Mouse (Mus musculus) intestine, embryonic 16.5 days (tissue): ENCODE data around the gene Bsnd. TPM values are rescaled to one million over a fixed set of nuclear protein-coding genes. Genes with fewer than 3 reads are reported as not detected.

Experiments used
- ATAC-seq: fragments of 200-750 bp; cut with Nextera tagmentation; 2 replicates; pipeline ENCODE4 v1.8.0; 2017; ENCODE audit warnings: moderate TSS enrichment, moderate library complexity
- H3K27ac ChIP-seq: fragments of 300-500 bp; sonication (generic); 2 replicates; pipeline ENCODE4 v1.5.1; 2014; ENCODE audit warnings: mild to moderate bottlenecking, low read length
- H3K27me3 ChIP-seq: fragments of 300-500 bp; sonication (generic); replicated peaks from 2 replicates; pipeline ENCODE4 v1.6.1; 2014; ENCODE audit warnings: low read length, control low read depth, mixed read lengths; ENCODE audit not compliant: control insufficient read depth, insufficient read depth
- H3K36me3 ChIP-seq: fragments of 300-500 bp; sonication (generic); 2 replicates; pipeline ENCODE4 v1.6.1; 2014; ENCODE audit warnings: low read length, control low read depth; ENCODE audit not compliant: control insufficient read depth, insufficient read depth
- H3K4me1 ChIP-seq: fragments of 300-500 bp; sonication (generic); 2 replicates; pipeline ENCODE4 v1.6.1; 2014; ENCODE audit warnings: low read length, control low read depth, mixed read lengths; ENCODE audit not compliant: control insufficient read depth, insufficient read depth
- H3K4me2 ChIP-seq: fragments of 300-500 bp; sonication (generic); 2 replicates; pipeline ENCODE4 v1.6.1; 2014; ENCODE audit warnings: low read depth, low read length, control low read depth
- H3K4me3 ChIP-seq: fragments of 300-500 bp; sonication (generic); 2 replicates; pipeline ENCODE4 v1.5.1; 2014; ENCODE audit warnings: mild to moderate bottlenecking, low read length
- H3K9ac ChIP-seq: fragments of 300-500 bp; sonication (generic); 2 replicates; pipeline ENCODE4 v1.6.1; 2014; ENCODE audit warnings: low read depth, low read length
- H3K9me3 ChIP-seq: fragments of 300-500 bp; sonication (generic); 2 replicates; pipeline ENCODE4 v1.6.1; 2016; ENCODE audit warnings: low read length, control low read depth; ENCODE audit not compliant: control insufficient read depth
- WGBS: fragments of 180-500 bp; shearing (Covaris S2); extraction: QIAGEN DNeasy Blood & Tissue Kit; methylation state at CpG from one replicate; pipeline ENCODE4 v1.1.7; 2014; 5-methylcytosine and 5-hydroxymethylcytosine counted together
- polyA plus RNA-seq: library from polyadenylated mRNA; unstranded; fragments of >200 nt; fragmentation: Nextera tagmentation; extraction: Ambion mirVana; gene quantifications from 2 replicates; pipeline ENCODE4 v1.2.1, GENCODE M21; 2015

Bsnd gene
- polyA plus RNA-seq, 1 experiment from 2014 or later = not detected

DNA sequence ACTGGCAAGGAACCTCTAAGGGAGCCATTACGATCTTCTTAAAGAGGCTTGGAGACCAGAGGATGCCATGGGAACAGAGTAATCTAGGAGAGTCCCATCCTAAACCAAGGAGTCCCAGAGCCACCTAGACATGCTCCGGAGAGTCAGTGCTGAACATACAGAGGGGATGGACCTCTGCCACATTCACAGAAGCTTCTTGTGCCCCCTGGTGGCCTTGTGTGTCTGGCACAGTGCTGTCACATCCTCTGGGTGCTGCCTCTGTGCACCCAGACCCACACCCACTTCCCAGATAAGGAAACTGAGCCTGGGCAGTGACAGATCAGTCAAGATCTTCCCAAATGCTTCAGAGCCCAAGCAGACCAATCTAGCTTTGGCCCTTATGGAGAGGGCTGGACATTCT lies 1.6 kb upstream of the Bsnd start:
- Histone ChIP-seq H3K4me3 (no peak overlapping the region), H3K36me3 (no peaks in the 10 kb centered on the region), H3K27ac (no peak overlapping the region), H3K4me2 (no peak overlapping the region), H3K4me1 (no peaks in the 10 kb centered on the region), H3K9ac (no peak overlapping the region), H3K9me3 (no peaks in the 10 kb centered on the region), H3K27me3 (no peaks in the 10 kb centered on the region)
- no peak for ATAC-seq
- WGBS = 78% methylated on average over 2 of the region's 2 CpGs

GRCm38 (mm10) chr4:106490620-106491019 lies 1.5 kb downstream of the Bsnd start:
- H3K27ac ChIP-seq = no peak overlapping the region

DNA sequence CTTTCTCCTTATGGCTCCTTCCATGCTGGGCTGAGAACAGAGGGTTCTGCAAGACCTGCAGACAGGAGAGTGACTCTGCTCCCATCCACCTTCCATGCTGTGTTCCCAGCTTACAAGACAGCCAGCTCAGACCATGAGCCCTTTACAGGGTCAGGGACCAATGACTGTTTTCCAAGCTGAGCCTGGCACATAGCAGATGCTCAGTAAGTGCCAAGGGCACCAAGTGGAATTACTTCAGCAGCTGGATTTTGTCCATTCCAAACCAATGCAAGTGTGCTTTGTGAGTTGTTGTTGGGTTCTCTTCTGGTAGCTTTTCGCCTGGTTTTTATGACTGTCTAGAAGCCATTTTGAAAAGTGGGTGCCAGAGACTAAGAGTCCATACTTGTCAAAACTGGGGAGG lies 8.3 kb downstream of the Bsnd start:
- Histone ChIP-seq H3K36me3 (no peaks in the 10 kb centered on the region), H3K27me3 (peaks cover 3% of the 10 kb centered on the region), H3K9ac (no peak overlapping the region), H3K4me3 (no peak overlapping the region), H3K27ac (no peak overlapping the region), H3K4me1 (no peaks in the 10 kb centered on the region), H3K4me2 (no peak overlapping the region), H3K9me3 (no peaks in the 10 kb centered on the region)
- no peak for ATAC-seq
- 78% methylated on average over 1 of the region's 1 CpGs for WGBS

More at GRCm38 (mm10) chr4:106490620-106491019, 1.5 kb downstream of the Bsnd start:
- no peak overlapping the region for H3K9ac ChIP-seq
- no peak overlapping the region for H3K4me2 ChIP-seq
- H3K4me3 ChIP-seq = no peak overlapping the region
- no peak for ATAC-seq
- H3K4me1 ChIP-seq = no peaks in the 10 kb centered on the region
- H3K36me3 ChIP-seq = no peaks in the 10 kb centered on the region
- no peaks in the 10 kb centered on the region for H3K9me3 ChIP-seq
- no peaks in the 10 kb centered on the region for H3K27me3 ChIP-seq
- WGBS = 57% methylated on average over 4 of the region's 4 CpGs

DNA sequence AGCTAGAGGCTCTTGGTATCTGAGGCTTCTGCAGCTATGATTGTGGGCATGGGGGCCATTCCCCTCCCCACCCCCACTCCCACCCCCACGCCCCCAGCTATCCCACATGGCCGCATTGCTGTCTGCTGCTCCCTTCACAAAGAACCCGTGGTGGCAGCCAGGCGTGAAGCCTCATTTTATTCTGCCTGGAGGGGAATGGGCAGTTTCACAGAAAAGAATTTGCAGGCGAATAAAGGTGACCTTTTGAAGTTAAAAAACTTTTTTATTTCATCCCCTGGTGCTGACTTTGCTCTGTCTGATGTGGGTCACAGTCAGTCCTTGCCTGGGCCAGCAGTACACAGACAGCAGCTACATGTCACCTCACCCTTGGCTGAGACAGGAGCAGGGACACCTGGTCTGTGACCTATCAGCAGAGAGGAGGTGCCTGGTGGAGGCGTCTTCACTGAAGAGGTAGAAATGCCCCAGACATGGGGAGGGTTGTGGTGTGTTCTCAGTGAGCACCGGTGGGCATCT lies 8.8 kb downstream of the Bsnd start:
- peaks cover 3% of the 10 kb centered on the region for H3K27me3 ChIP-seq
- no peak for ATAC-seq
- no peak overlapping the region for H3K9ac ChIP-seq
- H3K4me3 ChIP-seq = no peak overlapping the region
- no peaks in the 10 kb centered on the region for H3K9me3 ChIP-seq
- no peaks in the 10 kb centered on the region for H3K4me1 ChIP-seq
- H3K27ac ChIP-seq = no peak overlapping the region
- H3K4me2 ChIP-seq = no peak overlapping the region
- H3K36me3 ChIP-seq = no peaks in the 10 kb centered on the region
- WGBS = 48% methylated on average over 7 of the region's 7 CpGs

- Histone ChIP-seq H3K27me3 (peaks cover 3% of the 10 kb centered on the region), H3K4me2 (no peak overlapping the region), H3K36me3 (no peaks in the 10 kb centered on the region), H3K4me3 (no peak overlapping the region), H3K27ac (no peak overlapping the region), H3K9ac (no peak overlapping the region), H3K4me1 (no peaks in the 10 kb centered on the region), H3K9me3 (no peaks in the 10 kb centered on the region)
- WGBS = 76% methylated on average over 3 of the region's 3 CpGs
- ATAC-seq = no peak
Measured at GRCm38 (mm10) chr4:106480545-106480944, 11.5 kb downstream of the Bsnd start.

- 3% methylated on average over 6 of the region's 6 CpGs for WGBS
- Histone ChIP-seq H3K4me1 (0 out of 2 replicates have a peak, but pooled peaks cover 2% of the 10 kb centered on the region), H3K9me3 (no peaks in the 10 kb centered on the region), H3K4me3 (no peak overlapping the region), H3K36me3 (no peaks in the 10 kb centered on the region), H3K27ac (no peak overlapping the region), H3K9ac (no peak overlapping the region), H3K27me3 (no peaks in the 10 kb centered on the region), H3K4me2 (no peak overlapping the region)
- peak; percentile 41 for ATAC-seq
Measured at GRCm38 (mm10) chr4:106474241-106474640, 17.8 kb downstream of the Bsnd start.

GRCm38 (mm10) chr4:106472335-106472734 lies 19.7 kb downstream of the Bsnd start:
- Histone ChIP-seq H3K9me3 (no peaks in the 10 kb centered on the region), H3K27ac (no peak overlapping the region), H3K4me2 (no peak overlapping the region), H3K36me3 (no peaks in the 10 kb centered on the region), H3K9ac (no peak overlapping the region), H3K4me3 (no peak overlapping the region), H3K4me1 (0 out of 2 replicates have a peak, but pooled peaks cover 2% of the 10 kb centered on the region), H3K27me3 (no peaks in the 10 kb centered on the region)
- peak; percentile 34; the same call in 1 of the 2 replicates for ATAC-seq
- WGBS = 12% methylated on average over 3 of the region's 3 CpGs

DNA sequence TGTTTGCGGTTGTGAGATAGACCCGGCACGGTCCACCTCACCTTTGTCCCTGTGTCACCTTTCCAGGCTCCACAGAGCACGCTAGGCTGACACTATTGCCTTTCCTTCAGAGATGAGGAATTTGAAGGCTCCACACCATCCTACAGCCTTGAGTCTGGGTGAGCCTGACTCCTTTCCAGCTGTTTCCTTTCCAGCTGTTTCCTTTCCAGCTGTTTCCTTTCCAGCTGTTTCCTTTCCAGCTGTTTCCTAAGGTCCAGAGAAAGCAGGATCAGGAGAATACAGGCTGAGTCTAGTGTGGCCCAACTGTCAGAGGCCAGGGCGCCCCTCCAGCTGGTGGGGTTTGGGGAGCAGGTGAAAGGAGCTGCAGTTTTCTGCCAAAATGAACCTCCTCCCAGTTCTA lies 21.2 kb downstream of the Bsnd start:
- Histone ChIP-seq H3K9ac (no peak overlapping the region), H3K4me3 (no peak overlapping the region), H3K27ac (no peak overlapping the region), H3K9me3 (no peaks in the 10 kb centered on the region), H3K36me3 (no peaks in the 10 kb centered on the region), H3K4me1 (0 out of 2 replicates have a peak, but pooled peaks cover 2% of the 10 kb centered on the region), H3K27me3 (no peaks in the 10 kb centered on the region), H3K4me2 (no peak overlapping the region)
- no peak for ATAC-seq
- 68% methylated on average over 5 of the region's 5 CpGs for WGBS

- H3K27me3 ChIP-seq = no peaks in the 10 kb centered on the region
- no peak overlapping the region for H3K27ac ChIP-seq
- no peaks in the 10 kb centered on the region for H3K9me3 ChIP-seq
- 0 out of 2 replicates have a peak, but pooled peaks cover 2% of the 10 kb centered on the region for H3K4me1 ChIP-seq
- H3K36me3 ChIP-seq = no peaks in the 10 kb centered on the region
- ATAC-seq = no peak
- no peak overlapping the region for H3K4me2 ChIP-seq
- WGBS = 83% methylated on average over 13 of the region's 13 CpGs
- no peak overlapping the region for H3K9ac ChIP-seq
- H3K4me3 ChIP-seq = no peak overlapping the region
Measured at GRCm38 (mm10) chr4:106467420-106468110, 24.5 kb downstream of the Bsnd start.
